Mouse (Mus musculus) left cerebral cortex, adult 2 months (tissue): ENCODE results near the gene Ica1l. TPM values are rescaled to one million over a fixed set of nuclear protein-coding genes. Genes with fewer than 3 reads are reported as not detected.
"Not testable (repeated sequence)": the region's sequence is repeated elsewhere in the genome, so short reads cannot be mapped to it uniquely, and the experiment has no call there.

ENCODE experiments used
- DNase-seq, 2 experiments: peaks; one replicate each; pipeline ENCODE4 v3.0.0; 2021 to 2022; ENCODE audit warnings: low spot score in 2 of 2, mixed read lengths in 1 of 2; ENCODE audit errors: extremely low spot score in 1 of 2
- H3K27ac ChIP-seq: fragments of 200-600 bp; 2 replicates; pipeline ENCODE4 v1.8.1; 2022
- H3K4me3 ChIP-seq: fragments of 200-600 bp; 2 replicates; pipeline ENCODE4 v1.8.1; 2022
- CTCF ChIP-seq: fragments of 200-600 bp; IDR thresholded peaks from 2 replicates; pipeline ENCODE4 v1.8.1; 2022; ENCODE audit warnings: antibody characterized with exemption, mild to moderate bottlenecking, moderate library complexity
- intact Hi-C: fragments of 180-260 bp; cut with DNase I; formaldehyde crosslinking; loops from one replicate; pipeline ENCODE4 v1.15.1; 2025
- long read RNA-seq, 2 experiments: library from polyadenylated mRNA; stranded (forward); transcript quantifications; one replicate each; pipeline ENCODE4 v2.0.0; 2021; ENCODE audit warnings: borderline mapping rate in 2 of 2
- total RNA-seq, 2 experiments: library from RNA; stranded (reverse); gene quantifications; 2 replicates each; pipeline ENCODE4 v1.2.3; 2021

The Ica1l gene
- total RNA-seq = 10 to 100 TPM; 36.2 to 37.8 TPM
- long read RNA-seq, experiment 1, transcript Ica1l-201 (11 exons, 3,650 nt) = major isoform, 32 of 99 reads
- long read RNA-seq, experiment 1, partial matches to known transcripts = 26 of 99 reads
- long read RNA-seq, experiment 1, other reads (novel, unspliced or antisense) = 40 of 99 reads
- long read RNA-seq, experiment 2, transcript Ica1l-201 (11 exons, 3,650 nt) = major isoform, 21 of 69 reads
- long read RNA-seq, experiment 2, partial matches to known transcripts = 4 of 69 reads
- long read RNA-seq, experiment 2, other reads (novel, unspliced or antisense) = 42 of 69 reads

GRCm38 (mm10) chr1:60042796-60043469 is at the start of gene Ica1l:
Gene Ica1l, minus strand, starts transcription at chr1:60043184.
- intact Hi-C loops = no loop called here

GRCm38 (mm10) chr1:60076411-60076810 is 33.4 kb upstream of the Ica1l start:
- TF ChIP-seq CTCF = no peak
- no peak for DNase-seq
- intact Hi-C loops = no loop called here
- Histone ChIP-seq H3K4me3 (no peak overlapping the region), H3K27ac (no peak overlapping the region)

More at GRCm38 (mm10) chr1:60042796-60043469, at the start of gene Ica1l:
- peak within 1 kb of the TSS; percentile 70 for H3K4me3 ChIP-seq
- peak within 1 kb of the TSS; percentile 70 for H3K27ac ChIP-seq
- peak; percentile 59 to 66 for DNase-seq
- TF ChIP-seq CTCF = no peak

- intact Hi-C loops = no loop called here
- H3K27ac ChIP-seq = no peak overlapping the region
- no peak for DNase-seq
- no peak overlapping the region for H3K4me3 ChIP-seq
- no peak for TF ChIP-seq CTCF
These were observed 32.6 kb upstream of the Ica1l start for GRCm38 (mm10) chr1:60075590-60075989.

- no peak for TF ChIP-seq CTCF
- H3K4me3 ChIP-seq = no peak overlapping the region
- intact Hi-C loops = no loop called here
- DNase-seq = no peak
- H3K27ac ChIP-seq = no peak overlapping the region
These were observed 32.0 kb upstream of the Ica1l start for GRCm38 (mm10) chr1:60074935-60075334.

- H3K4me3 ChIP-seq, DNase-seq, H3K27ac ChIP-seq, intact Hi-C loops: not testable (repeated sequence)
These were observed 27.7 kb upstream of the Ica1l start for GRCm38 (mm10) chr1:60070725-60071124.

- no peak overlapping the region for H3K27ac ChIP-seq
- intact Hi-C loops = no loop called here
- TF ChIP-seq CTCF = no peak
These were observed 13.3 kb upstream of the Ica1l start for GRCm38 (mm10) chr1:60056310-60056709.

GRCm38 (mm10) chr1:60054659-60055058 is 11.7 kb upstream of the Ica1l start:
- TF ChIP-seq CTCF = peak; percentile 39
- H3K4me3 ChIP-seq = no peak overlapping the region
- intact Hi-C loops = no loop called here
- no peak for DNase-seq
- no peak overlapping the region for H3K27ac ChIP-seq

More at GRCm38 (mm10) chr1:60056310-60056709, 13.3 kb upstream of the Ica1l start:
- no peak overlapping the region for H3K4me3 ChIP-seq
- DNase-seq = no peak

- intact Hi-C loops, DNase-seq: not testable (repeated sequence)
These were observed 4.5 kb upstream of the Ica1l start for GRCm38 (mm10) chr1:60047481-60047880.

GRCm38 (mm10) chr1:60044595-60044994 is 1.6 kb upstream of the Ica1l start:
- DNase-seq = no peak
- no peak overlapping the region for H3K4me3 ChIP-seq
- TF ChIP-seq CTCF = no peak
- intact Hi-C loops = no loop called here
- no peak overlapping the region for H3K27ac ChIP-seq

More at GRCm38 (mm10) chr1:60047481-60047880, 4.5 kb upstream of the Ica1l start:
- H3K27ac ChIP-seq, H3K4me3 ChIP-seq: not testable (repeated sequence)

GRCm38 (mm10) chr1:60042398-60042795 is 587 bp downstream of the Ica1l start:
- no peak for TF ChIP-seq CTCF
- intact Hi-C loops = no loop called here
- Histone ChIP-seq H3K27ac (peak overlapping the region; percentile 70), H3K4me3 (peak overlapping the region; percentile 70)
- peak; percentile 16 to 27 for DNase-seq

- no peak overlapping the region for H3K27ac ChIP-seq
- intact Hi-C loops = no loop called here
- H3K4me3 ChIP-seq = no peak overlapping the region
- no peak for TF ChIP-seq CTCF
- DNase-seq = no peak
These were observed 7.9 kb downstream of the Ica1l start for GRCm38 (mm10) chr1:60035044-60035443.

GRCm38 (mm10) chr1:60017031-60017469 is 25.9 kb downstream of the Ica1l start:
- Histone ChIP-seq H3K27ac (no peak overlapping the region), H3K4me3 (no peak overlapping the region)
- no peak for DNase-seq
- TF ChIP-seq CTCF = no peak
- intact Hi-C loops = no loop called here
